Mouse (Mus musculus) myocyte (in vitro differentiated cells): ENCODE results near the gene Gm20425.

Experiments used
- E2F4 ChIP-seq: IDR thresholded peaks from one replicate; pipeline ENCODE4 v1.6.1; 2011; ENCODE audit warnings: mild to moderate bottlenecking, control low read depth, moderate library complexity; ENCODE audit not compliant: insufficient read depth
- MAX ChIP-seq: IDR thresholded peaks from one replicate; pipeline ENCODE4 v1.6.1; 2011; ENCODE audit warnings: low read depth, mild to moderate bottlenecking, control low read depth
- MYOG ChIP-seq, 3 experiments: IDR thresholded peaks; one replicate each; pipeline ENCODE4 v1.6.1; 2011; ENCODE audit warnings: control low read depth in 2 of 3, low read depth in 2 of 3, mild to moderate bottlenecking in 2 of 3; ENCODE audit not compliant: insufficient read length in 2 of 3, control insufficient read depth in 1 of 3, insufficient read depth in 1 of 3
- POLR2A ChIP-seq: IDR thresholded peaks from one replicate; pipeline ENCODE4 v1.6.1; 2011; ENCODE audit warnings: low read depth, mild to moderate bottlenecking, control low read depth, moderate library complexity; ENCODE audit not compliant: insufficient read length
- POLR2AphosphoS2 ChIP-seq: IDR thresholded peaks from one replicate; pipeline ENCODE4 v1.6.1; 2011; ENCODE audit warnings: low read depth, control low read depth; ENCODE audit not compliant: insufficient read length
- SRF ChIP-seq: IDR thresholded peaks from one replicate; pipeline ENCODE4 v1.6.1; 2011; ENCODE audit warnings: low read depth; ENCODE audit not compliant: control insufficient read depth, insufficient read length
- TCF12 ChIP-seq: IDR thresholded peaks from one replicate; pipeline ENCODE4 v1.6.1; 2011; ENCODE audit warnings: mild to moderate bottlenecking, control low read depth; ENCODE audit not compliant: poor library complexity, insufficient read depth, severe bottlenecking
- USF1 ChIP-seq: IDR thresholded peaks from one replicate; pipeline ENCODE4 v1.6.1; 2011; ENCODE audit warnings: low read depth, mild to moderate bottlenecking, control low read depth, moderate library complexity

DNA sequence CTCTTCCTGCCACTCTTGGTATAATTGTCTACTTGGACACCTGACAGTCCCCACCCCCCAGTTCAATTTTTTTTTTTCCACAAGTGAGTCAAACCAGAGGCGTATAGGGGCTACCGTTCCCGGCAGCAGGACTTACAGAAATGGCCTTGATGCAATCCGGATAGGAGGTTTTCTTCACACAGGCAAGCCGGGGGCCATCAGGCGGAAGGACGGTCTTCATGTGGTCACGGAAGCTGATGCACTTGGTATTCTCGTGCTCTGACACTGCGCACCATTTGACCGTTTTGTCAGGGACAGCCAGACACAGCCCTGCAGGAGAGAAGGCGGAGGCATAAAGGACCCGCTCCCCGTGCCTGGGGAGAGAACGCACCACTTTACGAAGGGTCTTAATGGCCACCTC, 2.3 kb downstream of the Gm20425 start:
- TF ChIP-seq POLR2A = no peak
- TF ChIP-seq TCF12 = no peak
- TF ChIP-seq MAX = no peak
- TF ChIP-seq USF1 = no peak
- no peak for TF ChIP-seq E2F4
- TF ChIP-seq SRF = no peak
- TF ChIP-seq POLR2AphosphoS2 = no peak
- no peak for TF ChIP-seq MYOG (IDR thresholded peaks at IDR 0.05; ENCODE audit: control insufficient read depth in 1 of 3, insufficient read depth in 1 of 3, insufficient read length in 2 of 3, low read depth in 2 of 3)
